Mouse (Mus musculus): ENCODE data around the gene Olfr420.

The Olfr420 gene

DNA sequence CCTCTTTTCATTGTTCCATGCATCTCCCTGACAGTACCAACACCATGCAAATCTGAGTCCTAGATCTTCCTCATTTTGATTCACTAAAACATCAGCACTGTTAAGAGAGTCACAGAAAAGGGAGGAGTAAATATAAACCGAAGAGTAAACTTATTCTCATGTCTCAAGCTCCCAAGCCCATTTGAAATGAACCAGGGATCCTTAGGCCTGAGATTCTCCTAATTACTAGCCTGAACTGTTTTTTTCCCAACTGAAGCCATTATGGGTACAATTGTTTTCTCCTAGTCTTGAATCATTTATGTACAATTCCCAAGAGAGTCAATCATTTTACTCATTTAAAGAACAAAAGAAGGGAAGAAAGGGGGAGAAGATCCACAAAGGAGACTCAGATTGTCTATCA is at the start of gene Olfr420:
Gene Olfr420 (plus strand): TSS at position 301 of the 400 bp plus-strand sequence.
- DNase-seq (ENCODE audit: low spot score in 2 of 2), result no peak

DNA sequence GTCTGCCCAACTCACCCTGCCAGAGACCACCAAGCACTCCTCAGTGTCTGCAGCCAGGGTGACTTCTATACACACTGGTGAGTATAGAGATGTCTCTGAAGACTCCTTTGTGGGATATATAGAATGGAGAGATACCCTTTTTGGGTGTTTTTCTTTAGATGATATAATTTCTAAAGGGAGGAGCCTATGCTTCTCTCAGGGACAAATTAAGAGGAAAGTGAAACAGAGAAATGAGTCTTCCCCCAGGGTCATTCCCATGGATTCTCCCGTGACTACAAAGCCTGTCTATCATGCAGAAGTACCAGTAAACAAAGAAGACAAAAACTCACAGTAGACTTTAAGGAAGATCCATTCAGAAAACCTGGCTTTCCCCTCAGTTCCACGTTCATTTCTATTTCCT is 34.4 kb upstream of the Olfr420 start, which contains the start of gene Olfr231:
Gene Olfr231 (minus strand): TSS at position 101 of the 400 bp plus-strand sequence.
- DNase-seq (ENCODE audit: low spot score in 2 of 2), result no peak

- no peak for DNase-seq (ENCODE audit: low spot score in 2 of 2)
Measured at GRCm38 (mm10) chr1:174131217-174131616, 24.2 kb upstream of the Olfr420 start, which contains the start of gene Olfr424. Gene Olfr424, plus strand, starts transcription at chr1:174131517.

DNA sequence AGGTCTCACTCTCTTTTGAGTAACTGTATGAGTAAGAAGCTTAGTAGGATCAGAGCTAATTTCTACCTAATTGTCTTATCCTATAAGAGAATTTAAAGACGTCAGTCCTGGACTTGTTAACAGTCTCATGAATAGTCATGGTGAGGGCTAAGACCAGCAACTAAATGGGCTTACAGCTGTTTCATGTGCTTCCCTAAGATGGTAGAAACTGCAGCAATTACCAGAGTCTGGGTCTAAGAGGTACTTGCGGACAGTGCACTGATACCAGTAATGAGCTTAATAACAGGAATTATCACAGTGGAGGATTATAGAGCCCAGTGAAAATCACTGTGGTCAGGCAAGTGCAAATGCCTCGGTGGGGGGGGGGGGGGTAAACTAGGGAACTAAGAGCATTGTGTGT is 23.4 kb upstream of the Olfr420 start:
- DNase-seq (ENCODE audit: low spot score in 2 of 2), result no peak

DNA sequence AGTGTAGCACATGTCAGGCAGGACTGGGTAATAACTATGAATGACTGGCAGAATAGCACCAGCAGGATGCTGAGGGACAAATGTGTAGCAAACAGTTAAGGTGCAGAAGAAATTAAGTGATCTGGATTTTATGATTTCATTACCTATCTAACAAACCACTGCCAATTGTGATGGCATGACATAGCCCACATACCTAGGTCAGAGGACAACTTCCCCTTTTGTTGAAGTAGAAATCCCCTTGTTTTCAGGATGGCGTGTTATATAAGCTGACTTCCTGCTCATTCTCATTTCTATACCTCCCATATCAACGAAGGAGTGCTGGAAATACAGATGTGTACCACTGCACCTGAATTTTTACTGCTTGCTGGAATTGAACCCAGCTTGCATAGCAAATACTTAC is 14.0 kb upstream of the Olfr420 start:
- no peak for DNase-seq (ENCODE audit: low spot score in 2 of 2)

DNA sequence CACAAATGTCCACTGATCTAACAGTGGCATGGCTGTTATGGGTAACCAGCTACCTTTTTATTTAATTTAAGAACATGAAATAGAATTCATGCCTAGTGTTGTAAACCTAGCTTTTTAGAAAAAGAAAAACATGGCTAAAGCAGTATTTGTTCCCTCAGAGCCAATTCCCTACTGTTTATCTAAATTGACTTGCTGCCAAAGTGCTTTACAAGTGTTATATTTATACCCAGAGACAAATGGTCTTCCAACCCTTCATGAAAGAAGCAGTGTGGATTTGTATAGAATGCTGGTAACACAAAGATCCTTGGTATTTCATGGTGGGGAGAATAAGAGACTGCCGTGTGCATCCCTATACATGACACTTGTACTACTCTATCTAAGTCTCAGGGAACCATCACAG is 8.7 kb upstream of the Olfr420 start:
- no peak for DNase-seq (ENCODE audit: low spot score in 2 of 2)

DNA sequence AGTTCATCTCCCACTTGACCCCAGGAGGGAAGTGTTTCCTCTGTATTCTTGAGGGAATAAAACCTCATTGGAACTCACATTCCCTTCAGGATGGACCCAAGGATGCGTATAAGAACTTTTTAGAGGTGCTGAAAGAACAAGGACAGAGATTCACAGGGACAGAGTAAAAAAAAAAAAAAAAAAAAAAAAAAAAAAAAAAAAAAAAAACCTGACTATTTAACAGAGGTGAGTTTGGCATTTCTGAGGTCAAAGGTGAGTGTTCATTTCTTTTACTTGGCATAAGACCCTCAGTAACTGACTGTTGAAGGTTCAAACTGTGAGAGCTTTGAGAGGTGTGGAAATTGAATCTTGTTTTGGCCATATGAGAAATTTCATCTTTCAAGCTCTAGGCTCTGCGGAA is 6.1 kb upstream of the Olfr420 start:
- no peak for DNase-seq (ENCODE audit: low spot score in 2 of 2)

- DNase-seq (ENCODE audit: low spot score in 2 of 2), result no peak
Measured at GRCm38 (mm10) chr1:174157622-174158021, 2.2 kb downstream of the Olfr420 start.

GRCm38 (mm10) chr1:174158512-174158911 is 3.1 kb downstream of the Olfr420 start:
- DNase-seq (ENCODE audit: low spot score in 2 of 2), result no peak

- DNase-seq (ENCODE audit: low spot score in 2 of 2), result no peak
Measured at GRCm38 (mm10) chr1:174159095-174159494, 3.7 kb downstream of the Olfr420 start.

- no peak for DNase-seq (ENCODE audit: low spot score in 2 of 2)
Measured at GRCm38 (mm10) chr1:174169024-174169423, 13.6 kb downstream of the Olfr420 start.

DNA sequence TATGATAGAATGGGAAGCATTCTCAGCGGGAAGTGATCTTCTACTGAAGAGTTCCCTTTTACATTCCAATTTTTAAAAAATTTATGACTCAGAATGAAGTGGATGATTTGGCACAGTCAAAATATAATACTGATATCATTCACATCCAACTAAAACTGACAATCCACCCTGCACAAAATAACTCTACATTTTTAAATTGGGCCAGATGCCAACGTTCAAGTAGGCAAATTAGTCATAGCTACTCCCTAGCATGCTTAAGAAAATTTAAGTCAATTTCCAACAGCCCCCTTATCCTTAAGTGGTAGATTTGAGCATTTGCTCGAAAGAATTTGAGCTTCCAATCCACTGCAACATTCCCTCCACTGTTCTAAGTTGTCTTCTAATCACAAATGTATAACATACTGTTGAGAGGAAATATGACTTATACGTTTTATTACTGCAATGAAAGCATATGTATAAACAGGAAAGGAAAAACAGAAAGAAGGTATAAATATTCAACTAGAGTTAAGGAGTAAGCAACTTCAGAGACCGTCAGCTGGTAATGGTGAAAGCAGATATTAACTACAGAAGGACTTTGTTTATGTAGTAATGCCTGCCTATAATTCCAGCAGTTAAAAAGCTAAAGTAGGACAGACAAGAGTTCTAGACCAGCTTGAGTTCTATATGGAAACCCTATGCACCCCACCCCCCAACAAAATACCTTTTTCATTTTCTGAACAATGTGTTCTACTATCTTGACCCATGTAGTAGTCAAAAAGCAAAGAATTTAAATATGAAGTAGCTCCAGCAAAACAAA is 15.5 kb downstream of the Olfr420 start:
- DNase-seq (ENCODE audit: low spot score in 2 of 2), result no peak

GRCm38 (mm10) chr1:174171537-174171936 is 16.1 kb downstream of the Olfr420 start:
- DNase-seq (ENCODE audit: low spot score in 2 of 2), result peak; percentile 44 to 58

DNA sequence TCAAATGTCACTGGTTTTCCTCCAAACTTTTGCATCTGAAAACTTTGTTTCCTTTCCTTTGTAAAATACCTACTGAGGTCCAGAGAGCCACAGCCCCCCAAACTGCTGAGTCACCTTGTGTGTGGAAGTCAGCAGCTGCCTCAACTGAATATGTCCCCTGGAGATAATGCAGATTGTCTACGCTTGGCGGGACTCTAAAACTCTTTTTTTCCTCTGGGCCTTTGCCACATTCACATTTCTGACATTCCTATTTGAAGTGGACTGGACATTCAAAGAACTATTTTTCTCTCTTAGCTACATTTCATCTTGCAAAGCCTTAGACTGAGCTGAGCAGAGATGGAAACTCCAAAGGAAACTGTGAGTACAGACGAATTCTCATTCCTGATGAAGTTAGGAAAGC is 17.2 kb downstream of the Olfr420 start, which contains the start of gene Spta1:
Gene Spta1 (plus strand): TSS at position 172 of the 400 bp plus-strand sequence.
- peak; percentile 16 to 40 for DNase-seq (ENCODE audit: low spot score in 2 of 2)

DNA sequence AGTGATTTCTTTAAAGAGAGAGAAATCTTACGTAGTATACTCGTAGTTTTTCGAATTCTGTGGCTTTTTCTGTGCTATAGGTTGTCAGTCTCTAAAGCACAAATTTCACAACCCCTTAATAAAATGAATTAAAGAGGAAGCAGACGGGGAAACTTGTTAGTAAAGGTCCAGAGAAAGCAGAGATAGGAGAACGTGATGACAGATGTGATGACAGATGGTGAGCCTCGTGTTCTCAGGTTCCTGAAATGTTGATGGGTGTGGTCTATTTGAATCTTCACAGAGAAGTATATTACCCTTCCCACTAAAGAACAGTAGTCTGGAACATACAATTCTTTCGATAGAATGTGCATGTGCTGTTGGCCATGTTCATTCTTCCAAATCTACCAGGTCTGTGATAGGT is 49.3 kb downstream of the Olfr420 start:
- DNase-seq (ENCODE audit: low spot score in 2 of 2), result no peak

All from spleen, postnatal 14 days (tissue).